Mouse (Mus musculus): ENCODE measurements around the gene Wdr20.

DNA sequence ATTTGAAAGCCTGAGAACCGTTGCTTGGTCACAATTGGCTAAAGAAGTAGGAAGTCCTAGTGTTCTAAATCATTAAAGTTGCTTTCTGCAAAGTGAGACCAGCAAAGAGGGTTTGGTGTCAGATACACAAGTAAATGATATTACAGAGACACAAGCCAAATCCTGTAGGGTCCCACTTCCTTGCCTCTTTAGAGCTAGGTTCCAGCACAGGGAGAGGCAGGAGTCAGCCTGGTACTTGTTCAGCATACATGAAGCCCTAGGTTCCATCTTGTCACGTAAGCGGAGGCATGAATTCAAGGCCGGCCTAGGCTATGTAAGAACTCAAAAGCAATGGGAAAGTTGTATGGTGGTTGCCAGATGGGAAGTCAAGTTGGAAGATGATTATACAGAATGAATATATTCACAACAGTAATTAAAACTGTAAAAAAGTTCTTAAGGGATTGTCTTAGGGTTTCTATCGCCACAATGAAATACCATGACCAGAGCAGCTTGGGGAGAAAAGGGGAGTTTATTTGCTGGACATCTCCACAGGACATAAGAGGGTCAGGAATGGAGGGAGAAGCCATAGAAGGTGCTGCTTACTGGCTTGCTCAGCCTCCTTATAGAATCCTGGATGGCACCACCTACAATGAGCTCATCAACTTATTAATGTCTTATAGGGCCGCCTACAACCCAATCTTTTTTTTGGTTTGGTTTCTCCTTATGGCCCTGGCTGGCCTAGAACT lies 47.7 kb upstream of the Wdr20 start:
- TF ChIP-seq EP300 (IDR thresholded peaks at IDR 0.05; ENCODE audit: low read depth), result no peak
- no peak for TF ChIP-seq CTCF (IDR thresholded peaks at IDR 0.05; ENCODE audit: low read depth)
